Mouse (Mus musculus): Measurements from ENCODE around the gene Spsb1. TPM values are rescaled to one million over a fixed set of nuclear protein-coding genes. Genes with fewer than 3 reads are reported as not detected.

The Spsb1 gene
- polyA plus RNA-seq, 1 experiment from 2014 or later, result 9.5 TPM

- WGBS, result 63% methylated on average over 3 of the region's 3 CpGs
- H3K4me3 ChIP-seq, result no peak overlapping the region
- no peak for ATAC-seq (ENCODE audit: low read depth)
- H3K4me1 ChIP-seq (replicated peaks), result peaks cover 45% of the 10 kb centered on the region
- H3K27ac ChIP-seq (replicated peaks), result no peak overlapping the region
- H3K4me2 ChIP-seq, result no peak overlapping the region
- no peaks in the 10 kb centered on the region for H3K36me3 ChIP-seq
- H3K27me3 ChIP-seq, result no peaks in the 10 kb centered on the region
- H3K9me3 ChIP-seq, result no peaks in the 10 kb centered on the region
- H3K9ac ChIP-seq, result no peak overlapping the region
Measured at GRCm38 (mm10) chr4:149857688-149858087, 97.2 kb downstream of the Spsb1 start.

- H3K9ac ChIP-seq, result no peak overlapping the region
- H3K27ac ChIP-seq (replicated peaks), result peak overlapping the region; percentile 56
- no peaks in the 10 kb centered on the region for H3K9me3 ChIP-seq
- no peaks in the 10 kb centered on the region for H3K36me3 ChIP-seq
- H3K27me3 ChIP-seq, result no peaks in the 10 kb centered on the region
- no peak overlapping the region for H3K4me3 ChIP-seq
- ATAC-seq (ENCODE audit: low read depth), result no peak
- H3K4me2 ChIP-seq, result no peak overlapping the region
- peaks cover 45% of the 10 kb centered on the region for H3K4me1 ChIP-seq (replicated peaks)
- 66% methylated on average over 19 of the region's 19 CpGs for WGBS
Measured at GRCm38 (mm10) chr4:149855892-149856807, 98.7 kb downstream of the Spsb1 start.

GRCm38 (mm10) chr4:149855180-149855891 is 99.5 kb downstream of the Spsb1 start:
- no peak for ATAC-seq (ENCODE audit: low read depth)
- Histone ChIP-seq H3K27ac (replicated peaks) (peak overlapping the region; percentile 87), H3K36me3 (no peaks in the 10 kb centered on the region), H3K27me3 (no peaks in the 10 kb centered on the region), H3K9me3 (no peaks in the 10 kb centered on the region), H3K4me2 (peak overlapping the region; percentile 57), H3K4me3 (peak overlapping the region; percentile 30; the same call in 1 of the 2 replicates), H3K9ac (peak overlapping the region; percentile 60; the same call in 1 of the 2 replicates), H3K4me1 (replicated peaks) (peaks cover 45% of the 10 kb centered on the region)
- WGBS, result 47% methylated on average over 10 of the region's 10 CpGs

- Histone ChIP-seq H3K27me3 (no peaks in the 10 kb centered on the region), H3K27ac (replicated peaks) (peak overlapping the region; percentile 87), H3K9ac (peak overlapping the region; percentile 60), H3K9me3 (no peaks in the 10 kb centered on the region), H3K4me3 (peak overlapping the region; percentile 30), H3K36me3 (no peaks in the 10 kb centered on the region), H3K4me1 (replicated peaks) (peaks cover 45% of the 10 kb centered on the region), H3K4me2 (peak overlapping the region; percentile 57)
- peak; percentile 32; the same call in 1 of the 2 replicates for ATAC-seq (ENCODE audit: low read depth)
- WGBS, result 60% methylated on average over 9 of the region's 9 CpGs
Measured at GRCm38 (mm10) chr4:149854770-149855169, 100.1 kb downstream of the Spsb1 start.

GRCm38 (mm10) chr4:149854301-149854708 is 100.5 kb downstream of the Spsb1 start:
- WGBS, result under 1% methylated on average over 21 of the region's 21 CpGs

GRCm38 (mm10) chr4:149853698-149854284 is 101.1 kb downstream of the Spsb1 start:
- Histone ChIP-seq H3K36me3 (no peaks in the 10 kb centered on the region), H3K4me1 (replicated peaks) (peaks cover 45% of the 10 kb centered on the region), H3K4me2 (peak overlapping the region; percentile 57), H3K27ac (replicated peaks) (no peak overlapping the region), H3K27me3 (no peaks in the 10 kb centered on the region), H3K9me3 (no peaks in the 10 kb centered on the region), H3K9ac (no peak overlapping the region), H3K4me3 (peak overlapping the region; percentile 30)
- WGBS, result 66% methylated on average over 4 of the region's 4 CpGs
- no peak for ATAC-seq (ENCODE audit: low read depth)

More at GRCm38 (mm10) chr4:149854301-149854708, 100.5 kb downstream of the Spsb1 start:
- no peaks in the 10 kb centered on the region for H3K27me3 ChIP-seq
- H3K9me3 ChIP-seq, result no peaks in the 10 kb centered on the region
- peaks cover 45% of the 10 kb centered on the region for H3K4me1 ChIP-seq (replicated peaks)
- peak overlapping the region; percentile 60 for H3K9ac ChIP-seq
- peak; percentile 90 for ATAC-seq (ENCODE audit: low read depth)
- peak overlapping the region; percentile 30 for H3K4me3 ChIP-seq
- H3K27ac ChIP-seq (replicated peaks), result peak overlapping the region; percentile 87
- H3K4me2 ChIP-seq, result peak overlapping the region; percentile 57
- no peaks in the 10 kb centered on the region for H3K36me3 ChIP-seq

- H3K4me3 ChIP-seq, result no peak overlapping the region
- ATAC-seq (ENCODE audit: low read depth), result no peak
- no peaks in the 10 kb centered on the region for H3K9me3 ChIP-seq
- H3K4me1 ChIP-seq (replicated peaks), result peaks cover 32% of the 10 kb centered on the region
- no peaks in the 10 kb centered on the region for H3K36me3 ChIP-seq
- no peaks in the 10 kb centered on the region for H3K27me3 ChIP-seq
- no peak overlapping the region for H3K4me2 ChIP-seq
- H3K27ac ChIP-seq (replicated peaks), result no peak overlapping the region
- 89% methylated on average over 8 of the region's 8 CpGs for WGBS
- H3K9ac ChIP-seq, result no peak overlapping the region
Measured at GRCm38 (mm10) chr4:149851554-149851953, 103.3 kb downstream of the Spsb1 start.

- 71% methylated on average over 10 of the region's 10 CpGs for WGBS
- Histone ChIP-seq H3K9ac (no peak overlapping the region), H3K4me1 (replicated peaks) (peaks cover 27% of the 10 kb centered on the region), H3K36me3 (no peaks in the 10 kb centered on the region), H3K4me2 (no peak overlapping the region), H3K9me3 (no peaks in the 10 kb centered on the region), H3K4me3 (no peak overlapping the region), H3K27ac (replicated peaks) (no peak overlapping the region), H3K27me3 (no peaks in the 10 kb centered on the region)
- no peak for ATAC-seq (ENCODE audit: low read depth)
Measured at GRCm38 (mm10) chr4:149850674-149851073, 104.2 kb downstream of the Spsb1 start.

GRCm38 (mm10) chr4:149850045-149850444 is 104.8 kb downstream of the Spsb1 start:
- Histone ChIP-seq H3K4me2 (no peak overlapping the region), H3K9ac (no peak overlapping the region), H3K27me3 (no peaks in the 10 kb centered on the region), H3K4me1 (replicated peaks) (peaks cover 21% of the 10 kb centered on the region), H3K9me3 (no peaks in the 10 kb centered on the region), H3K27ac (replicated peaks) (no peak overlapping the region), H3K4me3 (no peak overlapping the region), H3K36me3 (no peaks in the 10 kb centered on the region)
- no peak for ATAC-seq (ENCODE audit: low read depth)
- WGBS, result 86% methylated on average over 7 of the region's 7 CpGs

GRCm38 (mm10) chr4:149849035-149849434 is 105.8 kb downstream of the Spsb1 start:
- no peaks in the 10 kb centered on the region for H3K9me3 ChIP-seq
- WGBS, result 90% methylated on average over 5 of the region's 5 CpGs
- H3K4me2 ChIP-seq, result no peak overlapping the region
- H3K36me3 ChIP-seq, result no peaks in the 10 kb centered on the region
- H3K9ac ChIP-seq, result no peak overlapping the region
- H3K4me1 ChIP-seq (replicated peaks), result peaks cover 11% of the 10 kb centered on the region
- no peak overlapping the region for H3K4me3 ChIP-seq
- no peak overlapping the region for H3K27ac ChIP-seq (replicated peaks)
- no peak for ATAC-seq (ENCODE audit: low read depth)
- H3K27me3 ChIP-seq, result no peaks in the 10 kb centered on the region

- Histone ChIP-seq H3K9ac (no peak overlapping the region), H3K36me3 (no peaks in the 10 kb centered on the region), H3K27ac (replicated peaks) (no peak overlapping the region), H3K4me2 (no peak overlapping the region), H3K4me3 (no peak overlapping the region), H3K9me3 (no peaks in the 10 kb centered on the region), H3K27me3 (no peaks in the 10 kb centered on the region), H3K4me1 (replicated peaks) (peaks cover 7% of the 10 kb centered on the region; the same call in 1 of the 2 replicates)
- WGBS, result 84% methylated on average over 22 of the region's 22 CpGs
- no peak for ATAC-seq (ENCODE audit: low read depth)
Measured at GRCm38 (mm10) chr4:149846861-149847631, 107.8 kb downstream of the Spsb1 start.
